Mouse (Mus musculus) ES-E14 (cell line): Measurements from ENCODE around the gene Eif5a2.

ENCODE experiments used
- HCFC1 ChIP-seq: IDR thresholded peaks from 2 replicates; pipeline ENCODE4 v1.6.1; 2012; ENCODE audit warnings: low read length, inconsistent platforms, borderline replicate concordance; ENCODE audit not compliant: insufficient read depth
- MAFK ChIP-seq: IDR thresholded peaks from 2 replicates; pipeline ENCODE4 v1.6.1; 2014; ENCODE audit warnings: mild to moderate bottlenecking, low read depth, low read length, inconsistent platforms; ENCODE audit not compliant: insufficient read depth

DNA sequence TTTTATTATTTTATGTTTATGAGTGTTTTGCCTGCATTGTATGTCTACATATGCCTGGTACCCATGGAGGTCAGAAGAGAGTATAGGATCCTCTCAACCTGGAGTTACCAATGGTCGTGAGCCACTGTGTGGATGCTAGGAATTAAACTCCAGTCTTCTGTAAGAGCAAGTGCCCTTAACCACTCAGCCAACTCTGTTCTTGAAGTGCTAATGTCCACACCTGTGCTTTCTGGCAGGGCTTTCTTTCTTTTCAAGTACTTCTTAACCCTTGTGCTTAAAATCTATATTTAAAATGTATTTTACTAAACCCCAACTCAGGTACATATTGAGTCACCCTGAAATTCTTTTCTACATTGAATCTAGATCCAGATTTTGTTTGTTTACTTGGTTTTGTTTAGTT, 45.2 kb downstream of the Eif5a2 start:
- no peak for TF ChIP-seq HCFC1
- TF ChIP-seq MAFK = no peak
